Mouse (Mus musculus) retina, embryonic 14.5 days (tissue): ENCODE measurements around the gene Tbc1d14.

ENCODE experiments used
- DNase-seq: peaks from one replicate; pipeline ENCODE4 v3.0.0-alpha.2; 2015; ENCODE audit warnings: low spot score

Gene Tbc1d14

DNA sequence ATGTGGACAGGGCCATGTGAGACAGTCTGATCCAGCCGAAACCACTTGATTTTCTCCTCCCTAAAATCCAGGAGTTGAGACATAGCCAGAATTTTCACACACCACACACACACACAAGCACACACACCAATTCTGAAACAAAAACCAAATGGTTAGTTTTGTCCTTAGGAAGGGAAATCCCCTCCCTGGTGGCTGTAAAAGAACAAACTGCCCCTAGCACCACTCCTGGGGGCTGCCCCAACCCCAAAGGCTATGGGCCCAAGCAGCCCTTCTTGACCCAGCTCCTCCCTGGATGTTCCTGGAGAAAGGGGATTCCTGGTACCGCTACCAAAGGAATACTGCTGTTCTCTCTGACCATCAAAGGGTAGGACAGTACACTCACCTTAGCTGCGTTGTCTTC is 16.6 kb downstream of the Tbc1d14 start:
- DNase-seq, result no peak

GRCm38 (mm10) chr5:36575745-36576144 is 17.3 kb downstream of the Tbc1d14 start:
- no peak for DNase-seq

- DNase-seq, result no peak
Measured at GRCm38 (mm10) chr5:36575227-36575626, 17.8 kb downstream of the Tbc1d14 start.

- DNase-seq, result no peak
Measured at GRCm38 (mm10) chr5:36574147-36574870, 18.8 kb downstream of the Tbc1d14 start.

- no peak for DNase-seq
Measured at GRCm38 (mm10) chr5:36573354-36573753, 19.7 kb downstream of the Tbc1d14 start.

- no peak for DNase-seq
Measured at GRCm38 (mm10) chr5:36571371-36571770, 21.7 kb downstream of the Tbc1d14 start.

GRCm38 (mm10) chr5:36570546-36571245 is 22.4 kb downstream of the Tbc1d14 start:
- no peak for DNase-seq

DNA sequence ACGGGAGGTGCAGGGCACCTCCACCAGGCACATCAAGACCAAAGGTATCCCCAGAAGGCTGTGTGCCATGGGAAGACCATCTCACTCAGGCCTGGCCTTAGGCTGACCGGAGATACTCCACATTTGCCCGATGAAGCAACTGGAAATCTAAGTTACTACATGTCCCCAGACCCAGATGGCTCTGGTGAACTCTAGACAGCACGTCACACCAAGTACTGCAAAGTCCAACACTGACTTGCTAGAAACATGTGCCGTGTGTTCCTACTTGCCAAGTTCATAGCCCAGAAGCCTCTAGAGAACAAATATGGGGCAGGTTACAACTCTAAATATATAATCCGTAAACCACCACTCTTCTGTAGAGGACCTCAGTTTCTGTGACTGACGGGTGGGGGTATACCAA is 23.0 kb downstream of the Tbc1d14 start:
- no peak for DNase-seq

- no peak for DNase-seq
Measured at GRCm38 (mm10) chr5:36568118-36568517, 25.0 kb downstream of the Tbc1d14 start.

- no peak for DNase-seq
Measured at GRCm38 (mm10) chr5:36567627-36568026, 25.4 kb downstream of the Tbc1d14 start.

GRCm38 (mm10) chr5:36564530-36564929 is 28.5 kb downstream of the Tbc1d14 start:
- no peak for DNase-seq

DNA sequence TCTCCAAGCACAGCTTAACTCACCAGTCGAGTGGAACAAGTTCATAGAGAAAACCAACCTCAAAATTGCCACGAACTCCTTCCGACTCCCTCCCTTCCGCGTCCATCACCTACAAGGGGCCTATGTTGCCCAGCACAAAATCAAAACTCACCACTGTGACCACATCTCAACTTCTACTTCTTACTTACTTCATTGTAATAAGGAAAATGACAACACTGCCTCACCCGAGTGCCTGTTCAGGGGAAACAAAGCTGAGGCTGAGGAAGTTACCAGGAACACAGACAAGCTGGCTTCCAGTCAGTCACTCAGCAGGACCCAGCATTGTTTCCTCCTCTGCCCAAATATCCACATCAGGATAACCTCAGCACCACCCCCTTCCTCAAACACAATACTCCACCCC is 29.3 kb downstream of the Tbc1d14 start:
- DNase-seq, result no peak

- no peak for DNase-seq
Measured at GRCm38 (mm10) chr5:36562791-36563445, 30.2 kb downstream of the Tbc1d14 start.

- DNase-seq, result no peak
Measured at GRCm38 (mm10) chr5:36561509-36561908, 31.6 kb downstream of the Tbc1d14 start.

DNA sequence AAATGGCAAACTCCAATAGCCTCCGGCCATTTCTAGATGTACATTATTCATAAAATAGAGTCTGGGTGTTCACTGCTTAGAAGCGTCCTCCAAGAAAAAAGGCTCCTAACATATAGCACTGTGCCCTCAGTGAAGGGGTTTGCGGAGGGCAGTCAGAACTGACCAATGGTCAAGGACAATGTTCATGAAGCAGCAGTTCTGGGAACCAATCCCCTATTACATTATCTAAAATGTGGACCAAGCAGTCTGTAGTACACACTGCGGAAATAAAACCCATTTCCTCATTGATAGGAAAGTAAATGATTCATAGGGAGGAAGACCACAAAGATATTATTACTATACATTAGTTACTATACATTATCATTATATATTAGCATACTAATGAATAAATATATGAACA is 32.6 kb downstream of the Tbc1d14 start:
- no peak for DNase-seq

DNA sequence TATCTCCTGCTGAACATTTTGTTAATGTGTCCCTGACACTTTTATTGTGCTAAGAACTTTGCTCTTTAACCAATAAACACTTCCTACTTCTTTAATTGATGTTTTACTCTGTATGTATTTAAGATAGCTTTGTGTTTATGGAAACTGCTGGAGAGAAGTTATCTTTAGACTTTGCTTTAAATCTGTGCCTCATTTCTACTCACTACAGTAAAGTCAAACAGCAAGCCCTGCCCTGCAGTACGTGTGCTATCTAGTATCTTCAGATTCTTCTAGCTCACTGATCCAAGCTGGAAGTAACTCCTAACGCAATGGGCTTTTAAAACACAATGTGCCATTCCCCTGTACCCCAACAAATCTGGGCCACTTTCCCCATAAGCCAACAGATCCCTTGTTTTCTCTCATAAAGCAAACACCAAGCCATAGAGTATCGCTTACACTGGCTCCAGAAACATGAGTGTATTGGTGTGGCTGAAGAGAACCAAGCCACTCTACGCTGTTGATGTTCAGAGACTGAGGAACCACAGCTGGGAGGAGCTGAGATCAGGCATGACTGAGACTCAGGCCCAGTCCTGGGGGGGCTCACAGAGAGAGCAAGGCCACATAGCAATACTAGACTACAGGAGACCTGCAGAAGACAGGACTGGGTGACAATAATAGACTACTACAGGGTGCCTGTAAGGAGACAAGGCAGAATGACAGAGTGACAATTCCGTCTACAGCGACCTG is 33.4 kb downstream of the Tbc1d14 start:
- DNase-seq, result no peak

- DNase-seq, result no peak
Measured at GRCm38 (mm10) chr5:36559106-36559505, 34.0 kb downstream of the Tbc1d14 start.

GRCm38 (mm10) chr5:36558526-36558925 is 34.5 kb downstream of the Tbc1d14 start:
- no peak for DNase-seq

DNA sequence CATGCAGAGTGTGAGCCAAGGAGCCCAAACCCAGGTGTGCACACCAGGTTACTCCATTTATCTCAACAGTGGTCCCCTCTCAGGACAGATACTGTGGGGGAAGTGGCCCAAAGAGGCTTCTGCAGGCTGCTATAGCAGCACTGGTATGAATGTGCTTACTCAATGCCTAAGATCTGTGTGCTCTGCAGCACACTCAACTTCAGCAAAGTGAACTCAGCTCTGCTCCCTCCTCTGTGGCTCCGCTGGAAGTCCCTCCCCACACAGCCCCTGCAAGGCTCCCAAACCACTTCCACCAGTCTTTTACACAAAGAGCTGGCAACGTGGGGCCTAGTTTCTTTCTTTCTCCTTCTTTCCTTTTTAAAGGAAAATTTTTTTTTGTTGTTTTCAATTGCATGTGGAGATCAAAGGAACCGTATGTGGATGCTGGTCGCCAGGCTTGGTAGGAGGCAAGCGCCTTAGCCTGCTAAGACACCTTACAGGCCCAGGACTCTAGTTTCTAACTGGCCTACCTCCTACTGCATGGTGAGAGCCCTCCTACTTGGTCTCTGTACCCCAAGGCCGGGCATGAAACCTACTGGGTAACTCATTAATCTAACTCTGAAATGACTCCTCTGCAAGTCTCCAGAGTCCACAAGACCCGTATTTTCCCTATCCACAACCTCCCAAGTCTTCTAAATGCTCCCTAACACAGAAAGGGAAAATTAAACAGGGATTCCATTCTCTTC is 35.3 kb downstream of the Tbc1d14 start:
- DNase-seq, result no peak

DNA sequence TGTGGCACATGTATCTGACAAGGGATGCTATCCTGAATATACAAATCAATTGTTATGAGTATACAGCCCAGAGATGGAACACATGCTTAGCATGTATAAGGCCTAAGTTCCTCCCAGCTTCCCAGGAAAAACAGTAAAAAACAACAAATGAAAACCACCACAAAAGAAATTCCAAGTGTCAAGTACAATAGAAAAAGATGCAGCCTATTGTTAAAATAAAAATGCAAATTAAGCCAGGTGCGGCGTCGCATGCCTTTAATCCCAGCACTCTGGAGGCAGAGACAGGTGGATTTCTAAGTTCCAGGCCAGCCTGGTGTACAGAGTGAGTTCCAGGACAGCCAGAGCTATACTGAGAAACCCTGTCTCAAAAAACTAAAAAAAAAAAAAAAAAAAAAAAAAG is 36.2 kb downstream of the Tbc1d14 start:
- DNase-seq, result no peak

GRCm38 (mm10) chr5:36556289-36556688 is 36.8 kb downstream of the Tbc1d14 start:
- no peak for DNase-seq

- no peak for DNase-seq
Measured at GRCm38 (mm10) chr5:36554496-36554895, 38.6 kb downstream of the Tbc1d14 start.
